Mouse (Mus musculus) heart, postnatal 36 days (tissue): Measurements from ENCODE around the gene Polr3a. TPM values are rescaled to one million over a fixed set of nuclear protein-coding genes. Genes with fewer than 3 reads are reported as not detected.
A peak's percentile ranks its signal among the peaks of the same experiment; 100 is the strongest.

ENCODE experiments used
- DNase-seq, 2 experiments: peaks; one replicate each; pipeline ENCODE4 v3.0.0; 2021 to 2022
- intact Hi-C: fragments of 180-260 bp; cut with DNase I; formaldehyde crosslinking; loops from one replicate; pipeline ENCODE4 v1.15.1; 2025
- total RNA-seq, 2 experiments: library from RNA; stranded (reverse); gene quantifications; 2 replicates each; pipeline ENCODE4 v1.2.3; 2021

The Polr3a gene
- total RNA-seq = 10 to 100 TPM; 10.6 to 11.5 TPM

DNA sequence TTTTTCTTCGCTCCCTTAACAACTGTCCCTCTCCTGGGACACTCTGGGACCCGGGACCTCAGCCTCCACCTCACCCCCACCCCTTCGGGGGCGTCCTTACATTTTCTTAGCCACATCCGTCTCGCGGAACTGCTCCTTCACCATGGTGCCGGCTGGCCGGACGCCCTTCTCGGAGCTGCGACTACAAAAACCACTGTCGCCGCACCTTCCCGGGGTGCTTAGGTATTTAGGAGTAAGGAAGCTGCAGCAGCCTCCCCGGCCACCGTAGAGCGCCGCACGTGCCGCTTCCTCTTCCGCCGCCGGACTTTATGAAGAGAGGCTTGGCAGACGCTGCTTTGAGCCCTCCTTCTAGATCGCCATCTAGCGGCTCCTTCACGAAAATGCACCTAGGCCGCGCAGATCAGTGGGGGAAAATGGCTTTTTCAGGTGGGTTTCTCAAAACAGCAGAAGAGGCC, at the start of gene Polr3a, which contains the start of gene Rps24:
Polr3a (minus strand) TSS at position 286 of the 455 bp plus-strand sequence.
Rps24 (plus strand) TSS at position 353 of the 455 bp plus-strand sequence.
- peak; percentile 90 to 91 for DNase-seq
- intact Hi-C loops = no loop called here

DNA sequence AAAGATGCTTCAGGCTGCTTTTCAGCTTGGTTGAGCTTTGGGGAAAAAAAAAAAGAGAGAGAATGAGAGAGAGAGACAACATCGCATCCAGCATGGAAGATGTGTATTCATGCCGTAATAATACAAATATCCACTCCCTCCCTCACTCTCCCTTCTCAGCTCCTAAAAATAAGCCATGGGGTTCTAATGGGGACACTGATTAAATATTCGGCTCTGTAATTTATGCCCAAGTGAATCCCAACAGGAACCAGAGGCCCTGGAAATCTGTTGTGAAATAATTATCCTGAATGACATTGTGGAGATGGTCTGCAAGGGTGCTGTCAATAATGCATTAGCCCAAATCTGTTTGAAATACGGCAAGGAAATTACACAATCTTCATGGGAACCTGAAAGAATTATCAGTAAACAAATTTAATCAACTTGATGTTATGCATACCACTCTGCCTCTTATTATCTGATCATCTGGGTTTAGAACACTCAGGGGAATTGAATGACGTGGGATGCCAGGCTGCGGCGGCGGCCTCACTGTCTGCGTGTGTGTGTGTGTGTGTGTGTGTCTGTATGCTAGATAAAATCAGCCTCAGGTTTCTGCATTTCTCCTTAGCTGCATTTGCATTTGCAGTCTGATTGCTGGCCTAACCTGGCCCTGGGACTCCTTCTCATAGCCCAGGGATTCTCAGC, 48.1 kb upstream of the Polr3a start:
- intact Hi-C loops = no loop called here
- DNase-seq = no peak

DNA sequence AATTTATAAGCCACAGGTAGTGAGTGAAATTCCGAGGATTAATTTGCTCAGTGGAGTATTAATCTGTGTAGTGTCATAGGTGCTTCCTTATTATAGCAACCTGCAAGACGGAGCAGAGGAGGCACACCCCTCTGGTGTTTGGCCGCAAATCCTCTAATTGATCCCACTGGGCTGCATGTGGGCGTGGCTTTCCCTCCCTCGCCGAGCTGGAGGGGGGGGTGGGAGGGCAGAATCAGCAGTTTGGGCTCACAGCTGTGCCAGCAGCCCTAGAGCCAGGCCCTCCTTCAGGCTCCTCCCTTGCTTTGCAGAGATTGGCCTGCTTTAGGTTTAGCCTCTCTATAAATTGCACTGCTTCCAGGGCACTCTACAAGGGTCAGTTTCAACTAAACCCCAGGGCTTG, 43.4 kb upstream of the Polr3a start:
- no peak for DNase-seq
- intact Hi-C loops = no loop called here

DNA sequence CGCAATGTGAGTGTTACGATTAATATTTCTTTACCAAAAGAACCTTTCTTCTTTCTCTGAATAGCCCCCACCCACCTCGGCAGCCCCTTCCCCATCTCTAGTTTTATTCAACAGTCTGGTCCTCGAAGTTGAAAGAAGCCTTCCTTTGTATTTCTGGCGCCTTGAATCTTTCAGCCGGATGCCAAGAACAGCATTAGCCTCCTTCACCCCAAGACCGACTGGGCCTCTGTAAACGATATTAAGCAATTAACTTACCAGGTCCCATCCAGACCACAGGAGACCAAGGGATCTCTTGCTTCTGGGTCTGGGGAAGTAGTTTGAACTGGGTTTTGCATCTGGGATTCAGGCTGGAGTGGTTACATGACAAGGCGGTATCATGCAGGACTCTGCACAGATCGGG, 39.6 kb upstream of the Polr3a start:
- DNase-seq = no peak
- intact Hi-C loops = no loop called here

GRCm38 (mm10) chr14:24525677-24526415, 39.0 kb upstream of the Polr3a start:
- intact Hi-C loops = no loop called here
- DNase-seq = no peak

- no peak for DNase-seq
- intact Hi-C loops = no loop called here
These were observed 38.3 kb upstream of the Polr3a start for GRCm38 (mm10) chr14:24525137-24525536.

GRCm38 (mm10) chr14:24521597-24521996, 34.7 kb upstream of the Polr3a start:
- DNase-seq = no peak
- intact Hi-C loops = no loop called here

DNA sequence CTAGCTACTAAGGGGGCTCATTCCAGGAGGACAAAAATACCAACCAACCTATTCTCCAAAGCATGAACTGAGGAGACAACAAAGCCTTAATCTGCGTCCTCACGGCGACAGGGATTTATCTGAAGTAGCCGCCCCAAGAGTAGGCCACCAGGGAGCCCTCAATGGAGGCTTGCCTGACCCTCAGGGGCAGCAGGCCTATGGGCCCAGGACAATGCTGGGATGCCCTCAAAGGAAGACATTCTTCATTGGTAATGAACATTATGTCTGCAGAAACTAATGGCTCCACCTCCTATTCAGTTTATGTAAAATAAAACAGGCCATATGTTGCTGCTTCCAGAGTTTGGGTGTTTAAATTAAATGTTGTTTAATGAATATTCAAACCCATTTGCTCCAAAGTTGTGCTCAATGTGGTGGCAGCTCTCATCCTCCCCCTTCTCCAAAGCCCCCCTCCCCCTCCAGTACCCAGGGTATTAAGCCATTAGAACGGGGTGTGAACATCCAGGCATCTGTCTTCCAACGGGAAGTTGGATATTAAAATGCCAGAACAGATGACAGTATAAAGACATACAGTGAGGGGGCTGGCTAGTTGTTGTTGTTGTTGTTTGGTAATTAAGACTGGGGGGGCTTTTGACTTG, 25.8 kb upstream of the Polr3a start:
- intact Hi-C loops = no loop called here
- no peak for DNase-seq

DNA sequence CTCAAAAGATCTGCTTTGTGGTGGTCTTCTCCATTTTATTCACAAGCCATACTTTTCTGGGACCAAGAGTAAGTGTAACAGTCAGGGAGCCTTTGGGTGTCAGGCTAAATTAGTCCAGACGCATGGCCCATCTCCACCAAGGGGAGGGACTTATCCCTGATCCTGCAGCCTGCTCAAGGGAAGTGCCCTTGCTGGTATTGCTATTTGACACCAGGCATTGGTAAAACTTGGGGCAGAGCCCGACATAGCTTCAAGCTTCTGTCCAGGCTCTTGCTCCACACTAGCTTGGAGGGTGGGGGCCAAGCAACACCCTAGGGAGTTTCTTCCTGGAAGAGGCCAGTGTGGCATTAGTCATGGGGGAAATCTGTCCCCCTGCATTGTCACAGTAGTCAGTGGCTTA, 23.8 kb upstream of the Polr3a start:
- no peak for DNase-seq
- intact Hi-C loops = no loop called here

DNA sequence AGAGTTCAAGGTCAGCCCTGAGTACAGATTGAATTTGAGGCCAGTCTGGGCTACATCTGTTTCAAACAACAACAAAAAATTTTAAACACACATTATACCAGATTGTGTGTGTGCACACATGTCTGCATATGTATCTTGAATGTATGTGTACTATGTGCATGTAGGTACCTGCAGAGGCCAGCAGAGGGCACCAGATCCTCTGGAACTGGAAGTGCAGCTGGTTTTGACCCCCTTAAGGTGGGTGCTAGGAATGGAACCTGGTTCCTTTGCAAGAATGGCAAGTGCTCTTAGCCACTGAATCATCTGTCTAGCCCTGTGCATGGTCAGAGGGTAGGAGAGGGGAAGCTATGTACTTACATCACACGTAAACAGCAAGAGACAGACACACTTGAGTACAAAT, 23.4 kb upstream of the Polr3a start:
- intact Hi-C loops = no loop called here
- no peak for DNase-seq

DNA sequence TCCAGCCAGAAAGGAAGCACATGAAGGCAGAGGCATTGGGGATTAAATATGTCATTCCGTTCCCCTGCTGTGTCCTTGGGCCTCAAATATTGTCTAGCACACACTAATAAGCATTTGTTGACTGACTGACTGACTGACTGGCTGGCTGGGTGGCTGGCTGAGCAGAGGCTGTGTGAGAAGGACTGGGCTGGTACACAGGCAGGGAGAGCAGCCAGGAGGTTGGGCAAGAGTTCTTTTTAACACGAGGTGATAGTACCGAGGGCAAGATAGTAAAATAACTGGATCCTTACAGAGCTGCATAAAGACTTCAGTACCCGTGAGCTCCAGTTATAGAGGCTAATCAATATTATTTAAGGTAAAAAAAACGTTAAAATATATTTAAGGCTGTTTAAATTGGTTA, 22.7 kb upstream of the Polr3a start:
- intact Hi-C loops = loop anchor here (5.0 to 10.0 kb wide), 4 partner anchors 363 to 1185 kb away; partner anchors contain the start of gene Ppif
- no peak for DNase-seq

DNA sequence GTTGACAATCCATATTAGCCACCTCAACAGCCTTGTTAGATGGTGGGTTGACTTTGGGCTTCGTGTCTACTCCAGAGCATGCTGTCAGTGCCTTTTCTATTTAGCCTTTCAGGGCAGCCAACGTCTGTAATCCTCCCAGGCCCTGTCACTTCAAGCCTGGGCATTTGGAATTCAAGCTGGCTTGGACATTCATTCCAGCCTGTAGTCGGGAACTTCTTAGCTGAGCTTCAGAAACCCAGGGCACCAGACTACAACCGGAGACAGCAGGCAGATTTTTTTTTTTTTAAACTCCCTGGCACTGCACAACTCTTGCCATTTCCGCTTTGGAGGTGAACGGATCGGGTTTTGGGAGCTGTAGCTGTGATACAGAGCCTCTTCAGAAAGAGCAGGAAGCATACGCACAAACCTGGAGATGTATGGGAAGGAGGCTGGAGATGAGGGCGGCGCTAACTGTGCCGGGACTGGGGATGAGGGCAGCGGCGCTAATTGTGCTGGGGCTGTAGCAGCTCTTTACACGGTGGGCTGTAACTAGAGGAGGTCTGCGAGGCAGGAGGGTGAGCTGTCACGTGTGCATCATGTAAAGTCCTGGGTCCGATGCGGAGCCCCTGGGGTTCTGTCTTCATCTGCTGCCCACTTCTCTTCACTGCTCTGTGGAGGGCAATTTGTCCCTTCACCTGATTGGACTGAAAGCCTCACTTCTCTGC, 21.4 kb upstream of the Polr3a start:
- intact Hi-C loops = loop anchor here (5.0 to 10.0 kb wide), 4 partner anchors 364 to 1187 kb away; partner anchors contain the start of gene Ppif
- no peak for DNase-seq

DNA sequence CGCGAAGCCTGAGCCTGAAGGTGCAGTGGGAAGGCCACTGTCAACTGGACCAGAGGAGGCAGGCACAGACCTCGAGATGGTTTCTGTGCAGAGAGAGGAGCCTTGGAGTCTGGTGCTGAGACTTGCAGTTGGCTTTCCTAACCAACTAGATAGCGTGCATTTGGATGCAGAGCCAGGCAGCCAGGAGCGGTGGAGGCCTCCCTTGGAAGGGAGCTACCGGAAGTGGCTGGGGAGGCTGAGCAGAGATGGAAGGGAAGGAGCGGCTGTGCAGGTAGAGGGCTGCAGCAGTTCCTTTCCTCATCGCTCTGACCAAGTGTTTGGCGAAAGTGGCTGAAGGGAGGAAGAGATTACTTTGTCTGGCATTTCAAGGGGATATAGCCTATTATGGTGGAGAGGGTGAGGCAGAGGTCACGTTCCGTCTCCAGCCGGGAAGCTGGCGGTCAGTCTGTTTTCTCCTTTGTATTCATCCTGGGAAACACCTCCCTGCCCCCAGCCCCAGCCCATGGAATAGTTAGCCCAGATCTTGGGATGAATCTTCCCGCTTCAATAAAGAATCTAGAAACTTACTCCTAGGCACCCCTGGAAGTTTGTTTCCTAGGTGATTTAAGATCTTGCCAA, 20.7 kb upstream of the Polr3a start:
- DNase-seq = no peak
- intact Hi-C loops = loop anchor here (5.0 to 10.0 kb wide), 4 partner anchors 365 to 1187 kb away; partner anchors contain the start of gene Ppif

DNA sequence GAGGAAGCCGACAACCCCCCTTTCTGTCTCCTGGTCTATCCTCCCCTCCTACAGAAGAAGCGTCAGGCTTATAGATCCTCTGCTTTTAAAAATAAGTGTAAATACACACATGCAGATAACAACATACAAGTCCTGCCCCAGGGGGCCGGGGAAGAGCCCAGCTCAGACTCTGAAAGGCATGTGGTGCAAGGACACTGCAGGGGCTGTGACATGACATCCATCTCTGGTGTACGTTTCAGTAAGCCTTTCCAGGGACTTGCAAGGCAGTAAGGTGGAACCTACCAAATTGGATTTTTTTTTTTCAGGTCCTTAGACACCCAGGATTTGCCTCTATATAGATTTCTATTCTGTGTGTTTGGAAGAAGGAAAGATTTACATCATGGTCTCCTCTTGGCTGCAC, 14.4 kb upstream of the Polr3a start:
- intact Hi-C loops = loop anchor here (2.0 to 10.0 kb wide), 9 partner anchors 44 to 1194 kb away; partner anchors contain the start of gene Ppif
- no peak for DNase-seq

GRCm38 (mm10) chr14:24500845-24501186, 14.0 kb upstream of the Polr3a start:
- DNase-seq = no peak
- intact Hi-C loops = loop anchor here (2.0 to 10.0 kb wide), 9 partner anchors 44 to 1194 kb away; partner anchors contain the start of gene Ppif

DNA sequence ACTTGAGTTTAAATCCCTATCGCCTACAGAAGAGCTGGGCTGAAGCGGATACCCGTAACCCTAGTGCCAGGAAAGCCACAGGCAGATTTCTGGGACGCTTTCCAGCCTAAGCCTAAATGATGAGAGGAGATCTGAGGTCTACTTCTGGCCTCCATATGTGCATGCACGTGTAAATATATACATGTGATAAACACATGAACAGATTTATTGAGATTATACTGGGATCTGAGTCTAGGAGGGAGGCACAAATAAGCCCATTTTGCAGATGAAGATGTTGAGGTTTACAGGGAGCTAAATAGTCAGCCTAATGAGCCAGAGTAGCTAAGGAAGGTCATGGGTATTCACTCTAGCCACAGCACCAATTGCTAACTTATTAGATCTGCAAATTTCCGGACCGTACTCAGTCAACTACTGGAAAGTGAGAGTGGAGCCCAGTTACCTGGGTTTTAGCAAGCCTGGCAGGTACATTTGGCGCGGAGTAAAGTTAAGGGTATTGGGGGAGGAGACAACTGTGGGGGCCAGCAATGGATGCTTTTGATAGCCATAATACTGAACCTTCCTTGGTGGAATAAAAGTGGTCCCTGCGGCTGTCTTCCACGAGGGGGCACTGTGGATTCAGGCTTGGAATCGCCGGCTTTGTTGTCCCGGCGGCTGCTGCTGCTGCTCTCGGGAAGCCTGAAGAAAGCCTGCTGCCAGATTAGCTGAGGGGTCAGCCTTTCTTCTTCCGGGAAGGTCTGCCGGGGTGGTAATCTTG, 13.4 kb upstream of the Polr3a start:
- peak; percentile 84 to 85 for DNase-seq
- intact Hi-C loops = loop anchor here (2.0 to 10.0 kb wide), 9 partner anchors 45 to 1195 kb away; partner anchors contain the start of gene Ppif

- intact Hi-C loops = no loop called here
- DNase-seq = no peak
These were observed 12.6 kb upstream of the Polr3a start for GRCm38 (mm10) chr14:24499478-24499877.

DNA sequence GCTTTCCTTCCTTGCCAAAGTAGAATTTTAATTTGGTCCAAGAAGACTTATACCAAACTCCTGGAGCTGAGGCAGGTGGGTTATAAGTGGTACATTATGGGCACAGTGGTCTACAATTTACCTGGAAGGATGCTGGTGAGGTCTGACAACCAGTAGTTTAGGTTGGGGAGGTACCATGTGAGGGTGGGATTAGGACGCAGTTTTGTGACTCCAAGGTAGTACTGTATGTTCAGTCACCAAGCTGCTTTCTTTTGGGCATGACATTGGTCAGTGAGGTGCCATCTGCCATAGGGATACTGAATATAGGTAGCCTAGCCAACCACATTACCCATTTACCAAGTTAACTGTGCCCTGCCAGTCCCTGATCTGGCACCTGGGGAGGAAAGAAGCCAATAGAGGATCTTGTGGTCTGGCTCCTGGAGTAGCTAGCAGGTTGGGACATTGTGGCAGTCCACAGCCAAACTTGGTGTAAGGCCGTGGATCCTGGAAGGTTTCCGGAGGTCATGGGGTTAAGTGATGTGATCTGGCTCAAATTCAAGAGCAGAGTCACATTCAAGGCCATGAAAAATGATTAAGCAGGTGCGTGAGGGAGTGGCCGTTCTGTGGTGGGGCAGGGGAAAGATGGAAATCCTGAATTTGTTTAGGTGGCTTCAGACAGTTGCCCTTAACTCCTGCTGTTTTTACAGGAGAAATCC, 11.8 kb upstream of the Polr3a start:
- DNase-seq = no peak
- intact Hi-C loops = no loop called here

- DNase-seq = no peak
- intact Hi-C loops = no loop called here
These were observed 10.6 kb upstream of the Polr3a start for GRCm38 (mm10) chr14:24497443-24497842.
